Comparison of ENCODE assay signal across 19 mouse cellular contexts in genomic region chr5:118291453-118291852, GRCm38 (mm10). TPM values are rescaled to one million over a fixed set of nuclear protein-coding genes. Genes with fewer than 3 reads are reported as not detected.
A peak's percentile ranks its signal among the peaks of the same experiment; 100 is the strongest.
DNase-seq lines count a peak whose midpoint lies in the region; ATAC-seq and TF ChIP-seq lines count a peak whose summit lies in the region.
"Had no signal": no experiment of that assay in that cellular context is flagged by ENCODE, and none has a peak within 500 bp of the region (broad histone marks: within the 10 kb centered on the region; RNA-seq: fewer than 3 reads in every experiment).

No protein-coding gene starts in this region.

- no peak overlapping the region for H3K27ac ChIP-seq in kidney, postnatal 0 days
- H3K27ac ChIP-seq in kidney, embryonic 16.5 days (ENCODE audit: low read length): no peak overlapping the region
- no peak overlapping the region for H3K27ac ChIP-seq in midbrain, postnatal 0 days (ENCODE audit: low read depth, low read length)
- H3K27ac ChIP-seq in midbrain, embryonic 10.5 days (replicated peaks): no peak overlapping the region
- peak overlapping the region; percentile 58; the same call in 1 of the 2 replicates for H3K27ac ChIP-seq in limb, embryonic 13.5 days
- H3K27ac ChIP-seq: forebrain, embryonic 15.5 days; hindbrain, embryonic 10.5 days; midbrain, embryonic 12.5 days; neural tube, embryonic 13.5 days had no signal

- TF ChIP-seq CTCF in kidney, postnatal 0 days (IDR thresholded peaks at IDR 0.05; ENCODE audit: low read depth): peak; percentile 16; the same call in 1 of the 2 replicates
- TF ChIP-seq CTCF in midbrain, postnatal 0 days (IDR thresholded peaks at IDR 0.05): peak; percentile 30

- H3K9ac ChIP-seq in kidney, postnatal 0 days (ENCODE audit: low read depth, low read length): no peak overlapping the region
- no peak overlapping the region for H3K9ac ChIP-seq in kidney, embryonic 16.5 days (replicated peaks; ENCODE audit: low read length)
- H3K9ac ChIP-seq in midbrain, postnatal 0 days (replicated peaks; ENCODE audit: low read length, poor library complexity, severe bottlenecking): no peak overlapping the region
- no peak overlapping the region for H3K9ac ChIP-seq in limb, embryonic 13.5 days
- H3K9ac ChIP-seq: forebrain, embryonic 15.5 days; limb, embryonic 15.5 days; midbrain, embryonic 12.5 days; neural tube, embryonic 13.5 days had no signal

- H3K27me3 ChIP-seq in kidney, postnatal 0 days (ENCODE audit: insufficient read depth, low read length): no peaks in the 10 kb centered on the region
- peaks cover 6% of the 10 kb centered on the region; the same call in 1 of the 2 replicates for H3K27me3 ChIP-seq in kidney, embryonic 16.5 days (ENCODE audit: insufficient read depth, low read length)
- H3K27me3 ChIP-seq in midbrain, postnatal 0 days (ENCODE audit: insufficient read depth, low read length): no peaks in the 10 kb centered on the region; the same call in 1 of the 2 replicates
- H3K27me3 ChIP-seq in midbrain, embryonic 10.5 days (ENCODE audit: low read depth, poor library complexity, severe bottlenecking): no peaks in the 10 kb centered on the region; the same call in 1 of the 2 replicates
- H3K27me3 ChIP-seq in limb, embryonic 13.5 days: no peaks in the 10 kb centered on the region
- H3K27me3 ChIP-seq: forebrain, embryonic 15.5 days; limb, embryonic 15.5 days; midbrain, embryonic 12.5 days; neural tube, embryonic 13.5 days had no signal

- H3K9me3 ChIP-seq in kidney, postnatal 0 days (replicated peaks; ENCODE audit: low read length): no peaks in the 10 kb centered on the region
- no peaks in the 10 kb centered on the region for H3K9me3 ChIP-seq in kidney, embryonic 16.5 days (ENCODE audit: low read length)
- H3K9me3 ChIP-seq in midbrain, postnatal 0 days (ENCODE audit: low read length): no peaks in the 10 kb centered on the region
- no peaks in the 10 kb centered on the region for H3K9me3 ChIP-seq in midbrain, embryonic 10.5 days (replicated peaks)
- no peaks in the 10 kb centered on the region for H3K9me3 ChIP-seq in limb, embryonic 13.5 days
- H3K9me3 ChIP-seq: forebrain, embryonic 15.5 days; hindbrain, embryonic 10.5 days; limb, embryonic 15.5 days; midbrain, embryonic 12.5 days; neural tube, embryonic 13.5 days had no signal

- H3K4me2 ChIP-seq in kidney, postnatal 0 days (ENCODE audit: low read length): no peak overlapping the region
- no peak overlapping the region for H3K4me2 ChIP-seq in kidney, embryonic 16.5 days (replicated peaks; ENCODE audit: low read depth, low read length)
- H3K4me2 ChIP-seq in midbrain, postnatal 0 days (ENCODE audit: low read depth, low read length, poor library complexity, severe bottlenecking): no peak overlapping the region
- no peak overlapping the region for H3K4me2 ChIP-seq in limb, embryonic 13.5 days (replicated peaks)
- H3K4me2 ChIP-seq: forebrain, embryonic 15.5 days; limb, embryonic 15.5 days; midbrain, embryonic 12.5 days; neural tube, embryonic 13.5 days had no signal

- 0 out of 2 replicates have a peak, but pooled peaks cover 3% of the 10 kb centered on the region for H3K4me1 ChIP-seq in kidney, postnatal 0 days (replicated peaks; ENCODE audit: insufficient read depth, low read length)
- peaks cover 9% of the 10 kb centered on the region; the same call in 1 of the 2 replicates for H3K4me1 ChIP-seq in kidney, embryonic 16.5 days (ENCODE audit: insufficient read depth, low read length)
- no peaks in the 10 kb centered on the region for H3K4me1 ChIP-seq in midbrain, postnatal 0 days (ENCODE audit: insufficient read depth, low read length)
- H3K4me1 ChIP-seq in midbrain, embryonic 10.5 days: peaks cover 10% of the 10 kb centered on the region
- H3K4me1 ChIP-seq in limb, embryonic 13.5 days: peaks cover 53% of the 10 kb centered on the region

- WGBS in kidney, postnatal 0 days: 90% methylated on average over 4 of the region's 4 CpGs
- 95% methylated on average over 4 of the region's 4 CpGs for WGBS in kidney, embryonic 16.5 days
- WGBS in midbrain, postnatal 0 days: 89% methylated on average over 4 of the region's 4 CpGs
- WGBS in midbrain, embryonic 10.5 days: 92% methylated on average over 4 of the region's 4 CpGs
- WGBS in limb, embryonic 13.5 days: 92% methylated on average over 4 of the region's 4 CpGs

- H3K4me3 ChIP-seq in kidney, postnatal 0 days (replicated peaks; ENCODE audit: low read depth, low read length): no peak overlapping the region
- no peak overlapping the region for H3K4me3 ChIP-seq in kidney, embryonic 16.5 days (ENCODE audit: low read length)
- H3K4me3 ChIP-seq in midbrain, postnatal 0 days (ENCODE audit: low read depth, low read length): no peak overlapping the region
- H3K4me3 ChIP-seq in midbrain, embryonic 10.5 days: no peak overlapping the region
- H3K4me3 ChIP-seq in limb, embryonic 13.5 days: no peak overlapping the region
- H3K4me3 ChIP-seq: forebrain, embryonic 15.5 days; hindbrain, embryonic 10.5 days; limb, embryonic 15.5 days; midbrain, embryonic 12.5 days; neural tube, embryonic 13.5 days had no signal

- no peaks in the 10 kb centered on the region for H3K36me3 ChIP-seq in kidney, postnatal 0 days (ENCODE audit: insufficient read depth, low read length)
- H3K36me3 ChIP-seq in kidney, embryonic 16.5 days (ENCODE audit: insufficient read depth, low read length): no peaks in the 10 kb centered on the region
- H3K36me3 ChIP-seq in midbrain, postnatal 0 days (ENCODE audit: insufficient read depth, low read length): no peaks in the 10 kb centered on the region
- no peaks in the 10 kb centered on the region for H3K36me3 ChIP-seq in midbrain, embryonic 10.5 days
- no peaks in the 10 kb centered on the region for H3K36me3 ChIP-seq in limb, embryonic 13.5 days
- H3K36me3 ChIP-seq: forebrain, embryonic 15.5 days; hindbrain, embryonic 10.5 days; limb, embryonic 15.5 days; midbrain, embryonic 12.5 days; neural tube, embryonic 13.5 days had no signal

- DNase-seq in kidney, postnatal 0 days (ENCODE audit: low spot score): no peak
- DNase-seq in midbrain, postnatal 0 days (ENCODE audit: low spot score): no peak
- no peak for DNase-seq in midbrain, embryonic 10.5 days (ENCODE audit: low spot score)
- DNase-seq in ES-CJ7 (ENCODE audit: low read depth, low spot score): peak; percentile 79
- no peak for DNase-seq in urinary bladder, adult 2 months (ENCODE audit: low spot score)
- no peak for DNase-seq in right cerebral cortex, adult 18-20 months
- DNase-seq: cerebellum, adult 9-11 months; gastrocnemius, postnatal 25 days; lung, adult 2 months; right cerebral cortex, postnatal 14 days; spleen, adult 18-20 months; thymus, adult 18-20 months had no signal

- ATAC-seq in kidney, postnatal 0 days (replicated peaks; ENCODE audit: low FRiP score, low read depth): no peak
- ATAC-seq in kidney, embryonic 16.5 days (ENCODE audit: low FRiP score, low TSS enrichment): no peak
- ATAC-seq in midbrain, postnatal 0 days (ENCODE audit: low FRiP score): no peak
- no peak for ATAC-seq in limb, embryonic 13.5 days (ENCODE audit: low FRiP score, low read depth)
- ATAC-seq: forebrain, embryonic 15.5 days had no signal

RNA-seq across cellular contexts. Expression of gene 2410131K14Rik, which starts 46.4 kb away (rescaled TPM):
- polyA plus RNA-seq in kidney, postnatal 0 days (2015; fragmentation: Nextera tagmentation; extraction: Ambion mirVana): 7.7 TPM in 2 replicates
- polyA plus RNA-seq in kidney, embryonic 16.5 days (2015; fragmentation: Nextera tagmentation; extraction: Ambion mirVana): 10.6 and 10.7 TPM in 2 replicates
- 33.3 and 34.0 TPM in 2 replicates for total RNA-seq in midbrain, postnatal 0 days (2014; rRNA removed)
- polyA plus RNA-seq in midbrain, postnatal 0 days (2015; fragmentation: Nextera tagmentation; extraction: Ambion mirVana): 18.8 and 19.2 TPM in 2 replicates
- 11.3 and 11.7 TPM in 2 replicates for polyA plus RNA-seq in midbrain, embryonic 10.5 days (2016; fragmentation: Nextera tagmentation; extraction: Ambion mirVana)
- 12.9 TPM in 2 replicates for polyA plus RNA-seq in limb, embryonic 13.5 days (2015; fragmentation: Nextera tagmentation; extraction: Ambion mirVana)
- 9.9 and 10.3 TPM in 2 replicates for polyA plus RNA-seq in urinary bladder, adult 2 months (2012; rRNA removed)

RNA-seq across cellular contexts. Expression of gene Rnft2, which starts 46.5 kb away (rescaled TPM):
- polyA plus RNA-seq in kidney, postnatal 0 days (2015; fragmentation: Nextera tagmentation; extraction: Ambion mirVana): 1.6 TPM in 2 replicates
- 2.8 and 3.3 TPM in 2 replicates for polyA plus RNA-seq in kidney, embryonic 16.5 days (2015; fragmentation: Nextera tagmentation; extraction: Ambion mirVana)
- total RNA-seq in midbrain, postnatal 0 days (2014; rRNA removed): 121 and 125 TPM in 2 replicates
- 14.3 and 15.0 TPM in 2 replicates for polyA plus RNA-seq in midbrain, postnatal 0 days (2015; fragmentation: Nextera tagmentation; extraction: Ambion mirVana)
- 5.0 and 7.2 TPM in 2 replicates for polyA plus RNA-seq in midbrain, embryonic 10.5 days (2016; fragmentation: Nextera tagmentation; extraction: Ambion mirVana)
- 4.6 and 5.3 TPM in 2 replicates for polyA plus RNA-seq in limb, embryonic 13.5 days (2015; fragmentation: Nextera tagmentation; extraction: Ambion mirVana)
- polyA plus RNA-seq in urinary bladder, adult 2 months (2012; rRNA removed): 3.7 and 4.3 TPM in 2 replicates
